Mouse (Mus musculus) CH12.LX (cell line): ENCODE data around the gene Gm3327.

Source experiments
- CTCF ChIP-seq, 2 experiments: IDR thresholded peaks in 1 of 2; conservative IDR thresholded peaks in 1 of 2; 2 replicates each; pipeline ENCODE4 v1.5.1; 2011 to 2012; ENCODE audit warnings: low read depth in 2 of 2, low read length in 2 of 2, improper control_type of control experiment in 1 of 2, inconsistent platforms in 1 of 2, mild to moderate bottlenecking in 1 of 2, moderate library complexity in 1 of 2
- ELF1 ChIP-seq: IDR thresholded peaks from 2 replicates; pipeline ENCODE4 v1.6.1; 2014; ENCODE audit warnings: low read depth, mild to moderate bottlenecking, inconsistent platforms, low read length, improper control_type of control experiment
- HCFC1 ChIP-seq: IDR thresholded peaks from 2 replicates; pipeline ENCODE4 v1.6.1; 2012; ENCODE audit warnings: low read depth, mild to moderate bottlenecking, inconsistent platforms, low read length, improper control_type of control experiment
- MAX ChIP-seq: IDR thresholded peaks from 2 replicates; pipeline ENCODE4 v1.6.1; 2011; ENCODE audit warnings: low read length, improper control_type of control experiment
- MXI1 ChIP-seq: IDR thresholded peaks from 2 replicates; pipeline ENCODE4 v1.6.1; 2011; ENCODE audit warnings: mild to moderate bottlenecking, low read depth, low read length, improper control_type of control experiment
- NRF1 ChIP-seq: IDR thresholded peaks from 2 replicates; pipeline ENCODE4 v1.6.1; 2014; ENCODE audit warnings: low read depth, mild to moderate bottlenecking, inconsistent platforms, low read length, improper control_type of control experiment, moderate library complexity
- POLR2A ChIP-seq: IDR thresholded peaks from 2 replicates; pipeline ENCODE4 v1.6.1; 2011; ENCODE audit warnings: low read depth, mild to moderate bottlenecking, improper control_type of control experiment, low read length
- SIN3A ChIP-seq: IDR thresholded peaks from 2 replicates; pipeline ENCODE4 v1.6.1; 2012; ENCODE audit warnings: low read length, improper control_type of control experiment, inconsistent platforms
- TCF12 ChIP-seq: IDR thresholded peaks from 2 replicates; pipeline ENCODE4 v1.6.1; 2014; ENCODE audit warnings: low read depth, mild to moderate bottlenecking, inconsistent platforms, low read length, improper control_type of control experiment
- USF1 ChIP-seq: IDR thresholded peaks from 2 replicates; pipeline ENCODE4 v1.6.1; 2014; ENCODE audit warnings: low read depth, mild to moderate bottlenecking, inconsistent platforms, low read length, improper control_type of control experiment
- ZKSCAN1 ChIP-seq: IDR thresholded peaks from 2 replicates; pipeline ENCODE4 v1.6.1; 2012; ENCODE audit warnings: low read depth, inconsistent platforms, low read length, improper control_type of control experiment, borderline replicate concordance
- ZMIZ1 ChIP-seq: IDR thresholded peaks from 2 replicates; pipeline ENCODE4 v1.6.1; 2012; ENCODE audit warnings: low read depth, mild to moderate bottlenecking, inconsistent platforms, low read length, improper control_type of control experiment

- no peak for TF ChIP-seq ZMIZ1
- no peak for TF ChIP-seq SIN3A
- TF ChIP-seq MAX = no peak
- TF ChIP-seq CTCF (conservative IDR thresholded peaks at IDR 0.05 in 1 of 2, IDR thresholded peaks at IDR 0.05 in 1 of 2; ENCODE audit: low read depth in 2 of 2, low read length in 2 of 2) = no peak
- no peak for TF ChIP-seq ELF1
- no peak for TF ChIP-seq POLR2A
- TF ChIP-seq ZKSCAN1 = no peak
- no peak for TF ChIP-seq NRF1
- TF ChIP-seq MXI1 = no peak
- no peak for TF ChIP-seq USF1
- no peak for TF ChIP-seq TCF12
- no peak for TF ChIP-seq HCFC1
These were observed 12.7 kb upstream of the Gm3327 start for GRCm38 (mm10) chr14:44110981-44111380.
